Mouse (Mus musculus): Measurements from ENCODE around the gene F3. TPM values are rescaled to one million over a fixed set of nuclear protein-coding genes. Genes with fewer than 3 reads are reported as not detected.

Gene F3
- polyA plus RNA-seq, 1 experiment from 2014 or later = 5.0 TPM

DNA sequence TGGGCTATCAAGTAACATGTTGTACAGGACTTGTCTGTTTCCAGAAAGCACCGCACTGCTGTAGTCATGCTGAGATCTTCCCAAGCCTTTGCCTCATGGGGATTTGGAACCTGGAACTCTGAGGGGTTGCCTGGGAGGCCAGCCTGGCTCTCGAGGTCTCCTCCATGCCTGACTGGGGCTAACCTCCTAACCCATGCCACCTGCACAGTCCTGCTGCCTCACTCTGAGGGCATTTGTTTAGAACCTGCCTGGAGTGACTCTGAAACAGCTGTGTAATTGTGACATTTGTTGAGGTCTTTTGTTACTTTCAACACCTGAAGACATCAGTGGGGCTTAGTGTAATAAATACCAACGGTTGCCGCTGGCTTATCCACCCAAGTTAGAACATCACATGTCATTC lies 11.1 kb upstream of the F3 start:
- 82% methylated on average over 4 of the region's 4 CpGs for WGBS

GRCm38 (mm10) chr3:121713151-121713701 lies 10.1 kb upstream of the F3 start:
- 81% methylated on average over 17 of the region's 17 CpGs for WGBS
- Histone ChIP-seq H3K9ac (replicated peaks) (no peak overlapping the region), H3K36me3 (no peaks in the 10 kb centered on the region), H3K4me2 (replicated peaks) (no peak overlapping the region), H3K4me3 (replicated peaks) (no peak overlapping the region), H3K27ac (no peak overlapping the region), H3K27me3 (no peaks in the 10 kb centered on the region), H3K4me1 (replicated peaks) (no peaks in the 10 kb centered on the region), H3K9me3 (no peaks in the 10 kb centered on the region)
- no peak for ATAC-seq

More for the DNA sequence above, 11.1 kb upstream of the F3 start:
- Histone ChIP-seq H3K9ac (replicated peaks) (no peak overlapping the region), H3K4me2 (replicated peaks) (no peak overlapping the region), H3K9me3 (no peaks in the 10 kb centered on the region), H3K27me3 (no peaks in the 10 kb centered on the region), H3K36me3 (no peaks in the 10 kb centered on the region), H3K27ac (no peak overlapping the region), H3K4me3 (replicated peaks) (no peak overlapping the region), H3K4me1 (replicated peaks) (no peaks in the 10 kb centered on the region)
- no peak for ATAC-seq

GRCm38 (mm10) chr3:121713816-121714215 lies 9.5 kb upstream of the F3 start:
- no peak overlapping the region for H3K4me3 ChIP-seq (replicated peaks)
- WGBS = 81% methylated on average over 8 of the region's 8 CpGs

DNA sequence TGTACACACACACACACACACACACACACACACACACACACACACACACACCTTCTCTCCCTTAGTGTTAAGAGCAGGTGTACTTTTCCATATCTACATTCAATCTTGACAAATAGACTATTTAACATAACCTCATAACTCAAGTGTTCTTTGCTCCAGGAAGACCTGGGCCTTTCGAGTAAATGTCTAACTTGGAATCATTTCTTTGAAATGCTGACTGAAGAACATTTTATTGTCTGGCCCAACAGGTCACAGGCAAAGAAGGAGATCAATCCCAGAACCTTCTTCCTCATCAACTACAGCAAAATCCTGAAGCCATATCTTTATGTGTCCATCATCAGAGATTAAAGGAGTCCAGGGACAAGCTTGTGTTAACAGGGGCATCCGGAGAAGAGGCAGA lies 8.9 kb upstream of the F3 start:
- no peak for ATAC-seq
- H3K27me3 ChIP-seq = peaks cover 9% of the 10 kb centered on the region; the same call in 1 of the 2 replicates

More at GRCm38 (mm10) chr3:121713816-121714215, 9.5 kb upstream of the F3 start:
- Histone ChIP-seq H3K27ac (no peak overlapping the region), H3K36me3 (no peaks in the 10 kb centered on the region), H3K9me3 (no peaks in the 10 kb centered on the region), H3K27me3 (0 out of 2 replicates have a peak, but pooled peaks cover 3% of the 10 kb centered on the region), H3K4me1 (replicated peaks) (no peaks in the 10 kb centered on the region), H3K9ac (replicated peaks) (no peak overlapping the region), H3K4me2 (replicated peaks) (no peak overlapping the region)
- ATAC-seq = no peak

DNA sequence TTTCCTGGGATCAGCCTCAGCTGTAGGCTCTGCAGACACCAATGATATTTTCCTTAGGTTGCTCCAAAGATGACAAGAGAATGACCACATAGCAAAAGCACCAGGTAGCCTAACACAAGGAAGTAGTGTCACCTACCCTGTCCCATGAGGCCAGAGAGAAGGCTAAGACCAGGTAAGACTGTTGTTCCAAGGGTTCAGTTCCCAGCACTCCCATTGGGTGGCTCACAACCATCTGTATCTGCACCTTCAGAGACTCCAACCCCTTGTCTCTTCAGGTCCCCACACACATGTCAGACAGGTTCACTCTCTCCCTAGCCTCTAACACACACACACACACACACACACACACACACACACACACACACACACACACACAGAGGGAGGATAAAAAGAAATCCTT lies 8.0 kb upstream of the F3 start:
- H3K36me3 ChIP-seq = no peaks in the 10 kb centered on the region
- no peaks in the 10 kb centered on the region for H3K4me1 ChIP-seq (replicated peaks)
- H3K27me3 ChIP-seq = peaks cover 13% of the 10 kb centered on the region; the same call in 1 of the 2 replicates
- no peaks in the 10 kb centered on the region for H3K9me3 ChIP-seq
- H3K4me3 ChIP-seq (replicated peaks) = no peak overlapping the region
- ATAC-seq = no peak
- no peak overlapping the region for H3K9ac ChIP-seq (replicated peaks)
- no peak overlapping the region for H3K4me2 ChIP-seq (replicated peaks)
- no peak overlapping the region for H3K27ac ChIP-seq

More for the DNA sequence above, 8.9 kb upstream of the F3 start:
- WGBS = 97% methylated on average over 2 of the region's 2 CpGs
- H3K9me3 ChIP-seq = no peaks in the 10 kb centered on the region
- H3K27ac ChIP-seq = no peak overlapping the region
- H3K4me1 ChIP-seq (replicated peaks) = no peaks in the 10 kb centered on the region
- H3K36me3 ChIP-seq = no peaks in the 10 kb centered on the region
- H3K4me2 ChIP-seq (replicated peaks) = no peak overlapping the region
- H3K4me3 ChIP-seq (replicated peaks) = no peak overlapping the region
- no peak overlapping the region for H3K9ac ChIP-seq (replicated peaks)

DNA sequence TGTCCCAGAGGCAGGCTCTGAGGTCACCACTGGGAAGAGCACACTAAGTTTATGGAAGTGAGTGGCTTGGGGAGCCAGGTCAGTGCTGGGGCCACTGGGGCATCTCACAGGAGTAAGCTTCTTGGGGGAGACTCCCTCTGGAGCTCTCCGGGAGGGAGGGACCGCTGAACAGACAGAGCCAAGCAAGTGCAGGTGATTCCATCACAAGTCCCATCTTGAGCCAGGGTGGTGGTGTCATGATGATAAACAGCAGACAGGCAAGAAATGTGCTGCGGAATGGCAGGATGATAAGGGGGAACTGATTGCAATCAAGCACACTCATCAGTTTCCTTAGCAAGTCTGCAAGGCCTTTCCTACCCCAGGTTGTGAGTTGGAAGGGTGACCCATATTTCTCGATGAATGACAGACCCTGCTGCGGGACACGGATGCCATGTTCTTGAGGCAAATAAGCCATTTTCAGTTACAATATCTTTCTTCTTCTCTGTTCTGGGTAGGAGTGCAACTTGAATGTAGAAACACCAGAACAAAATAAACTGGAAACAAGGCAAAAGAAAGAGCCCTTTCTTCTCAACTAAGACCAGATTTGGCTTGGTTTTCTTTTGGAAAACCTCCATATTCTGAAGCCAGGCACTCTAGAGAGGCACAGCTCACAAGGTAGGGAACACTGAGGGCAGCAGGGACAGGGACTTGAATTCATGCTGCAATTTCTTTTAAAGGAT lies 7.4 kb upstream of the F3 start:
- Histone ChIP-seq H3K4me3 (replicated peaks) (no peak overlapping the region), H3K4me2 (replicated peaks) (no peak overlapping the region), H3K36me3 (no peaks in the 10 kb centered on the region), H3K27me3 (peaks cover 13% of the 10 kb centered on the region; the same call in 1 of the 2 replicates), H3K9ac (replicated peaks) (no peak overlapping the region), H3K9me3 (no peaks in the 10 kb centered on the region), H3K27ac (no peak overlapping the region), H3K4me1 (replicated peaks) (no peaks in the 10 kb centered on the region; the same call in 1 of the 2 replicates)
- WGBS = 89% methylated on average over 6 of the region's 6 CpGs
- no peak for ATAC-seq

DNA sequence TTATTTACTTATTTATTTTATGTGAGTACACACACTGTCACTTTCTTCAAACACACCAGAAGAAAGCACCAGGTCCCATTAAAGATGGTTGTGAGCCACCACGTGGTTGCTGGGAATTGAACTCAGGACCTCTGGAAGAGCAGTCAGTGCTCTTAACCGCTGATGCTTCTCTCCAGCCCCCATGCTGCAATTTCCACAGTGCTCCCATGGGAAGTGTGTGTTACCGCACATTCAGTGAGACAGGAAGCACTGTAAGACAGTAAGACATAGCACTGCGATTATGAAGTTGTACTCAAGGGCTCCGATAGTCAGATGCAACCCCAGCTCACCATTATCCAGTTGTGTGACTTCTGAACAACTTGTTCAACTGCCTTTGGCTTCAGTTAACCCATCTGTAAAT lies 6.9 kb upstream of the F3 start:
- H3K27ac ChIP-seq = no peak overlapping the region
- H3K27me3 ChIP-seq = peaks cover 16% of the 10 kb centered on the region
- H3K4me1 ChIP-seq (replicated peaks) = peaks cover 5% of the 10 kb centered on the region
- H3K36me3 ChIP-seq = no peaks in the 10 kb centered on the region
- H3K4me2 ChIP-seq (replicated peaks) = no peak overlapping the region
- no peak for ATAC-seq
- no peaks in the 10 kb centered on the region for H3K9me3 ChIP-seq
- 88% methylated on average over 5 of the region's 5 CpGs for WGBS
- no peak overlapping the region for H3K9ac ChIP-seq (replicated peaks)
- no peak overlapping the region for H3K4me3 ChIP-seq (replicated peaks)

- WGBS = 84% methylated on average over 8 of the region's 8 CpGs
- Histone ChIP-seq H3K9me3 (no peaks in the 10 kb centered on the region), H3K27me3 (peaks cover 26% of the 10 kb centered on the region), H3K36me3 (no peaks in the 10 kb centered on the region), H3K4me3 (replicated peaks) (no peak overlapping the region), H3K9ac (replicated peaks) (no peak overlapping the region), H3K4me2 (replicated peaks) (no peak overlapping the region), H3K27ac (no peak overlapping the region), H3K4me1 (replicated peaks) (peaks cover 21% of the 10 kb centered on the region)
- ATAC-seq = no peak
Measured at GRCm38 (mm10) chr3:121718679-121719078, 4.7 kb upstream of the F3 start.

GRCm38 (mm10) chr3:121719701-121720100 lies 3.6 kb upstream of the F3 start:
- Histone ChIP-seq H3K9ac (replicated peaks) (no peak overlapping the region), H3K9me3 (no peaks in the 10 kb centered on the region), H3K4me2 (replicated peaks) (no peak overlapping the region), H3K4me3 (replicated peaks) (no peak overlapping the region), H3K27me3 (peaks cover 29% of the 10 kb centered on the region), H3K4me1 (replicated peaks) (peaks cover 31% of the 10 kb centered on the region), H3K36me3 (no peaks in the 10 kb centered on the region), H3K27ac (no peak overlapping the region)
- ATAC-seq = no peak
- WGBS = 78% methylated on average over 3 of the region's 3 CpGs

DNA sequence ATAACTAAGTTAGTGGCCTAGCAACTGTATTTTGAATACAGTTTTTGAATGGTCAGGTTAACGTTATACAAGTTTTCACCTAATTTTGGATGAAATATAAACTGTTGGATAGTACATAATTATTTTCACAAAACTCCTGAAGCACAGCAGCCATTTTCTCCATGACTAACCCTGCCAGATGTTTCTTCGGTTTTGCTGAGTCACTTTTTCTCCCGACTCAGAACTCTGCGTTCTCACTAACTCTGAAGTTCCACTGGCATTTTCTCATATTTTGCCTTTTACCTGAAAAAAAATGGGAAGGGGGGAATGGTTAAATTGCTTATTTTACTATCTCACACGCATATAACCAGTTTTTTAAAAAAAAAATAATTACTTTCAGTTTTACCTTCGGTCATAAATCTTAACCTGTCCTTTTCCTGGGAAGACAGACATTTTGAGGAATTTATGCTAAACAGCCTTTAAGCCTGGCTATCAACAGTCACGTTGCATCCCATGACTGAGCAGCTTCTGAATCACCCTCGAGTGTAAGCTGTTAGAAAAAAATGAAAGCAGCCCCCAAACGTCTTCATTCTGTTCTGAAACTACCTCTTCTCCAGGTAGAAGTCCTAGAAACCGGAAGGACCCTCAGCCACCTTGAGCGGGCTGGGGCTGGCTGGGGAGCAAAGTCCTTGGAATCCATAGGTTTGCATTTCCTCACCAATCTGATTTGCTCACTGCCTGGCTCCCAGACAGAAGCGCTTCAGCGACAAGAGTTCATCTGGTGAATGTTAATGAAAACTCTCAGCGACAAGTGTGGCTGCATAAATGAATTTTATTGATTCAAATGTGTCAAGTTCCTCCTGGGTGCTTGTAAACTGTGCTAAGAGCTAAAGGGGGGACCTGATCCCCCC lies 2.3 kb upstream of the F3 start:
- Histone ChIP-seq H3K9me3 (no peaks in the 10 kb centered on the region), H3K27ac (no peak overlapping the region; the same call in 1 of the 2 replicates), H3K4me3 (replicated peaks) (no peak overlapping the region), H3K36me3 (no peaks in the 10 kb centered on the region), H3K4me2 (replicated peaks) (peak overlapping the region; percentile 25), H3K9ac (replicated peaks) (no peak overlapping the region), H3K4me1 (replicated peaks) (peaks cover 31% of the 10 kb centered on the region), H3K27me3 (peaks cover 38% of the 10 kb centered on the region)
- WGBS = 43% methylated on average over 14 of the region's 14 CpGs
- ATAC-seq = no peak

GRCm38 (mm10) chr3:121721691-121722070 lies 1.7 kb upstream of the F3 start:
- no peaks in the 10 kb centered on the region for H3K36me3 ChIP-seq
- H3K27me3 ChIP-seq = peaks cover 42% of the 10 kb centered on the region
- H3K9me3 ChIP-seq = no peaks in the 10 kb centered on the region
- no peak overlapping the region for H3K9ac ChIP-seq (replicated peaks)
- 57% methylated on average over 7 of the region's 7 CpGs for WGBS
- H3K4me1 ChIP-seq (replicated peaks) = peaks cover 31% of the 10 kb centered on the region
- H3K4me3 ChIP-seq (replicated peaks) = no peak overlapping the region
- no peak overlapping the region for H3K27ac ChIP-seq
- no peak for ATAC-seq
- peak overlapping the region; percentile 25; the same call in 1 of the 2 replicates for H3K4me2 ChIP-seq (replicated peaks)

GRCm38 (mm10) chr3:121723968-121724524 lies 709 bp downstream of the F3 start:
- WGBS = 7% methylated on average over 20 of the region's 20 CpGs
- H3K4me2 ChIP-seq (replicated peaks) = peak overlapping the region; percentile 84
- ATAC-seq = peak; percentile 19; the same call in 1 of the 2 replicates
- H3K36me3 ChIP-seq = no peaks in the 10 kb centered on the region
- H3K27ac ChIP-seq = no peak overlapping the region
- peaks cover 31% of the 10 kb centered on the region for H3K4me1 ChIP-seq (replicated peaks)
- no peaks in the 10 kb centered on the region for H3K9me3 ChIP-seq
- peaks cover 37% of the 10 kb centered on the region for H3K27me3 ChIP-seq
- H3K9ac ChIP-seq (replicated peaks) = peak overlapping the region; percentile 76; the same call in 1 of the 2 replicates
- H3K4me3 ChIP-seq (replicated peaks) = peak overlapping the region; percentile 68
